Mouse (Mus musculus) bone marrow macrophage, adult 2 months (primary cell): ENCODE data around the gene Hypk. TPM values are rescaled to one million over a fixed set of nuclear protein-coding genes. Genes with fewer than 3 reads are reported as not detected.
A peak's percentile ranks its signal among the peaks of the same experiment; 100 is the strongest.
"Not testable (repeated sequence)": the region's sequence is repeated elsewhere in the genome, so short reads cannot be mapped to it uniquely, and the experiment has no call there.

Experiments
- H3K27ac ChIP-seq: 2 replicates; pipeline ENCODE4 v1.5.1; 2012; ENCODE audit warnings: low read depth, low read length; ENCODE audit not compliant: insufficient read depth
- H3K4me1 ChIP-seq: 2 replicates; pipeline ENCODE4 v1.6.1; 2012; ENCODE audit warnings: low read length; ENCODE audit not compliant: control insufficient read depth, insufficient read depth
- H3K4me3 ChIP-seq: 2 replicates; pipeline ENCODE4 v1.5.1; 2012; ENCODE audit warnings: mild to moderate bottlenecking, low read length, moderate library complexity; ENCODE audit not compliant: insufficient read depth
- CTCF ChIP-seq: IDR thresholded peaks from 2 replicates; pipeline ENCODE4 v1.5.1; 2012; ENCODE audit warnings: low read depth, mild to moderate bottlenecking, low read length, moderate library complexity
- POLR2A ChIP-seq: IDR thresholded peaks from 2 replicates; pipeline ENCODE4 v1.6.1; 2012; ENCODE audit warnings: mild to moderate bottlenecking, low read depth, low read length, borderline replicate concordance
- polyA plus RNA-seq: library from polyadenylated mRNA; stranded (reverse); fragments of >200 nt; gene quantifications from 2 replicates; pipeline ENCODE4 v1.2.4, GENCODE M21; 2012; ENCODE audit not compliant: missing spikeins, insufficient read depth, insufficient read length

The Hypk gene
- polyA plus RNA-seq, 1 experiment, result 44.7 TPM

GRCm38 (mm10) chr2:121456692-121457642 is 3.9 kb downstream of the Hypk start, which contains the start of gene Serinc4:
TSS of gene Serinc4 (minus strand) at chr2:121456781.
- Histone ChIP-seq H3K4me1 (peaks cover 19% of the 10 kb centered on the region), H3K27ac (peak within 1 kb of the TSS; percentile 40), H3K4me3 (peak within 1 kb of the TSS; percentile 74)
- TF ChIP-seq POLR2A (no peak), CTCF (no peak)

- Histone ChIP-seq H3K27ac (no peak overlapping the region), H3K4me1 (peaks cover 5% of the 10 kb centered on the region), H3K4me3 (no peak overlapping the region)
- TF ChIP-seq CTCF, result no peak
- no peak for TF ChIP-seq POLR2A
Measured at GRCm38 (mm10) chr2:121460071-121460470, 7.0 kb downstream of the Hypk start.

GRCm38 (mm10) chr2:121468982-121469381 is 15.9 kb downstream of the Hypk start:
- H3K4me3 ChIP-seq, H3K27ac ChIP-seq, H3K4me1 ChIP-seq: not testable (repeated sequence)

GRCm38 (mm10) chr2:121472783-121473182 is 19.7 kb downstream of the Hypk start:
- not testable (repeated sequence) for H3K27ac ChIP-seq, H3K4me3 ChIP-seq, H3K4me1 ChIP-seq

GRCm38 (mm10) chr2:121473301-121474179 is 20.4 kb downstream of the Hypk start, which contains the start of gene Mfap1b:
TSS of gene Mfap1b (minus strand) at chr2:121474067.
- Histone ChIP-seq H3K27ac (peak within 1 kb of the TSS; percentile 56), H3K4me3 (peak within 1 kb of the TSS; percentile 80)
- not testable (repeated sequence) for H3K4me1 ChIP-seq
- 0 out of 2 replicates have a peak, but pooled peaks have one; percentile 9 for TF ChIP-seq POLR2A

GRCm38 (mm10) chr2:121474180-121474535 is 21.1 kb downstream of the Hypk start:
- Histone ChIP-seq H3K4me3 (peak overlapping the region; percentile 80), H3K4me1 (no peaks in the 10 kb centered on the region), H3K27ac (peak overlapping the region; percentile 42)
- TF ChIP-seq CTCF, result no peak

- H3K4me1 ChIP-seq, result not testable (repeated sequence)
Measured at GRCm38 (mm10) chr2:121475306-121475705, 22.2 kb downstream of the Hypk start.

GRCm38 (mm10) chr2:121477491-121478266 is 24.6 kb downstream of the Hypk start:
- no peaks in the 10 kb centered on the region for H3K4me1 ChIP-seq
- TF ChIP-seq POLR2A, result no peak
- no peak for TF ChIP-seq CTCF
- no peak overlapping the region for H3K27ac ChIP-seq
- no peak overlapping the region for H3K4me3 ChIP-seq

More at GRCm38 (mm10) chr2:121475306-121475705, 22.2 kb downstream of the Hypk start:
- not testable (repeated sequence) for H3K27ac ChIP-seq, H3K4me3 ChIP-seq

GRCm38 (mm10) chr2:121480498-121480897 is 27.4 kb downstream of the Hypk start:
- peaks cover 4% of the 10 kb centered on the region for H3K4me1 ChIP-seq
- TF ChIP-seq POLR2A (no peak), CTCF (peak; percentile 48)
- H3K27ac ChIP-seq, result no peak overlapping the region
- H3K4me3 ChIP-seq, result no peak overlapping the region

GRCm38 (mm10) chr2:121480916-121481315 is 27.8 kb downstream of the Hypk start:
- H3K27ac ChIP-seq, H3K4me1 ChIP-seq, H3K4me3 ChIP-seq: not testable (repeated sequence)
